Mouse (Mus musculus) C2C12 (cell line): ENCODE measurements around the gene Cyba. TPM values are rescaled to one million over a fixed set of nuclear protein-coding genes. Genes with fewer than 3 reads are reported as not detected.

Experiments used
- H3K27me3 ChIP-seq: one replicate; pipeline ENCODE4 v1.6.1; 2011; ENCODE audit not compliant: control insufficient read depth, insufficient read depth, insufficient read length
- H3K36me3 ChIP-seq: one replicate; pipeline ENCODE4 v1.6.1; 2011; ENCODE audit not compliant: control insufficient read depth, insufficient read depth
- H3K4me3 ChIP-seq: one replicate; pipeline ENCODE4 v1.5.1; 2011; ENCODE audit warnings: mild to moderate bottlenecking, control low read depth; ENCODE audit not compliant: poor library complexity, insufficient read depth, severe bottlenecking
- H3K79me2 ChIP-seq: one replicate; pipeline ENCODE4 v1.6.1; 2011; ENCODE audit not compliant: control insufficient read depth, insufficient read depth
- H3K79me3 ChIP-seq: one replicate; pipeline ENCODE4 v1.6.1; 2011; ENCODE audit warnings: low read depth, control low read depth
- H3ac ChIP-seq: one replicate; pipeline ENCODE3; 2011; ENCODE audit warnings: low read depth; ENCODE audit not compliant: control insufficient read depth, insufficient read length
- CEBPB ChIP-seq: IDR thresholded peaks from one replicate; pipeline ENCODE4 v1.6.1; 2011; ENCODE audit warnings: low read depth, mild to moderate bottlenecking, control low read depth, moderate library complexity
- CTCF ChIP-seq: IDR thresholded peaks from one replicate; pipeline ENCODE4 v1.5.1; 2011; ENCODE audit not compliant: control insufficient read depth, insufficient read depth, insufficient read length
- FOSL1 ChIP-seq: IDR thresholded peaks from one replicate; pipeline ENCODE4 v1.8.0; 2011; ENCODE audit warnings: mild to moderate bottlenecking, low read length; ENCODE audit not compliant: poor library complexity, insufficient read depth, severe bottlenecking
- MAX ChIP-seq: IDR thresholded peaks from one replicate; pipeline ENCODE4 v1.6.1; 2011; ENCODE audit warnings: mild to moderate bottlenecking, control low read depth
- MYOD1 ChIP-seq: IDR thresholded peaks from one replicate; pipeline ENCODE4 v1.6.1; 2011; ENCODE audit warnings: low read depth; ENCODE audit not compliant: control insufficient read depth, insufficient read length
- MYOG ChIP-seq: IDR thresholded peaks from one replicate; pipeline ENCODE4 v1.6.1; 2011; ENCODE audit not compliant: control insufficient read depth, insufficient read length; ENCODE audit errors: extremely low read depth
- USF1 ChIP-seq: IDR thresholded peaks from one replicate; pipeline ENCODE4 v1.6.1; 2011; ENCODE audit warnings: low read depth, mild to moderate bottlenecking, control low read depth, moderate library complexity
- polyA plus RNA-seq: library from polyadenylated mRNA; unstranded; fragments of >200 nt; fragmentation: generic; extraction: Trizol; gene quantifications from one replicate; pipeline ENCODE4 v1.2.1, GENCODE M21; 2012; ENCODE audit warnings: missing spikeins

Cyba gene
- polyA plus RNA-seq, 1 experiment: not detected

DNA sequence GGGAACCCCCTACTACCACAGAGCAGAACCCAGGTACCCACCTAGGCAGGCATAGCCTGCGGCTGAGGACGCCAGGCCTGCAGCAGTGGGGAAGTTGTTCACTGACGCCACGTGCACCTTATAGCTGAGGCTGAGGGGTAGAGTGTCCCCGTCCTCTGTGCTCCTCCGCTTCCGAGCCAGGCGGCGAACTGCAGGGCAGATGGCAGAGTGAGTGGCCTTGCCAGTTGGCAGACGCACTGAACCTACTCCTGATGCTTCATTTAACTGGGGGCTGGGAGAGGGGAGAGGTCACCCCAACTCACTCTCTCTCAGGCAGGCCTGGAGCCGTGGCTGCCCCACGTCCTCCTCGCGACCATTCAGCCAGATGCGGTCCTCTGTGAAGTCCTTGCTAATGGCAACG lies 6.6 kb upstream of the Cyba start:
- Histone ChIP-seq H3K36me3 (no peaks in the 10 kb centered on the region), H3K79me2 (no peaks in the 10 kb centered on the region), H3K79me3 (no peaks in the 10 kb centered on the region), H3K4me3 (no peak overlapping the region), H3K27me3 (no peaks in the 10 kb centered on the region), H3ac (no peak overlapping the region)
- TF ChIP-seq MAX (no peak), FOSL1 (no peak), MYOD1 (no peak)

- no peaks in the 10 kb centered on the region for H3K79me2 ChIP-seq
- H3K36me3 ChIP-seq: no peaks in the 10 kb centered on the region
- no peak overlapping the region for H3K4me3 ChIP-seq
- H3ac ChIP-seq: no peak overlapping the region
- TF ChIP-seq MAX (no peak), MYOD1 (no peak), FOSL1 (no peak), USF1 (no peak), CTCF (no peak), CEBPB (no peak), MYOG (no peak)
- H3K27me3 ChIP-seq: no peaks in the 10 kb centered on the region
- no peaks in the 10 kb centered on the region for H3K79me3 ChIP-seq
Observed at GRCm38 (mm10) chr8:122437708-122438331, 5.1 kb upstream of the Cyba start.

GRCm38 (mm10) chr8:122436586-122437125 lies 3.9 kb upstream of the Cyba start:
- TF ChIP-seq FOSL1 (no peak), MYOG (no peak), MYOD1 (no peak), CTCF (no peak), USF1 (no peak), CEBPB (no peak), MAX (no peak)
- no peaks in the 10 kb centered on the region for H3K36me3 ChIP-seq
- no peaks in the 10 kb centered on the region for H3K79me3 ChIP-seq
- no peaks in the 10 kb centered on the region for H3K79me2 ChIP-seq
- H3ac ChIP-seq: no peak overlapping the region
- H3K4me3 ChIP-seq: no peak overlapping the region
- no peaks in the 10 kb centered on the region for H3K27me3 ChIP-seq

DNA sequence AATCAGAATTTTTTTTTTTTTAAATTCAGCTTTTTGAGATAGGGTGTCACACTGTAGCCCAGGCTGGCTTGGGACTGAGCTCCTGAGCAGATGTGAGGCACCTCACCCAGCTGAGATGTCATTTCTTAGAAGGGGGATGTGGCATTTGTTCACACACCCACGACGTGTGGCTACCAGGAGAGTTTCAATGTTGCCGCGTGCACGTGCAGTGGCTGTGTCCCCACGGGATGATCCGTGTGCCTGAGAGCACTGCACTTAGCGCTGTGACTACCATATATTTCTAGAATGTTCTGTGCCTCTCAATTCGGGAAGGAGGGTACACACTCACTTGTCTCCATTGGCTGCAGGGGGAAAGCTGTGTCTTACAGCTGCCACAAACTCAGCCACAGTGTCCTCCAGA lies 3.4 kb upstream of the Cyba start:
- Histone ChIP-seq H3K79me3 (no peaks in the 10 kb centered on the region), H3K79me2 (no peaks in the 10 kb centered on the region), H3ac (no peak overlapping the region), H3K4me3 (no peak overlapping the region), H3K27me3 (no peaks in the 10 kb centered on the region), H3K36me3 (no peaks in the 10 kb centered on the region)
- TF ChIP-seq MYOD1 (no peak), MAX (no peak), CTCF (no peak), MYOG (no peak), FOSL1 (no peak), CEBPB (no peak), USF1 (no peak)

GRCm38 (mm10) chr8:122435375-122435774 lies 2.6 kb upstream of the Cyba start:
- Histone ChIP-seq H3K79me3 (no peaks in the 10 kb centered on the region), H3K36me3 (no peaks in the 10 kb centered on the region)
- TF ChIP-seq CTCF: no peak
- TF ChIP-seq FOSL1: no peak
- no peak for TF ChIP-seq MYOD1
- no peak for TF ChIP-seq MAX

More at GRCm38 (mm10) chr8:122435375-122435774, 2.6 kb upstream of the Cyba start:
- Histone ChIP-seq H3ac (no peak overlapping the region), H3K4me3 (no peak overlapping the region), H3K27me3 (no peaks in the 10 kb centered on the region), H3K79me2 (no peaks in the 10 kb centered on the region)
